Mouse (Mus musculus): ENCODE measurements around the gene Olfr322.

- TF ChIP-seq CTCF (IDR thresholded peaks at IDR 0.05; ENCODE audit: low read depth) = no peak
- TF ChIP-seq EP300 (optimal IDR thresholded peaks at IDR 0.05) = no peak
Measured at GRCm38 (mm10) chr11:58641638-58642358, 16.8 kb upstream of the Olfr322 start.
